Mouse (Mus musculus) cerebellum, postnatal 14 days (tissue): ENCODE measurements at regions not wholly inside any gene's neighbourhood (a gene's known extent, or its start where the extent isn't known, plus 50 kb on each side); places are given as distances from the start of the nearest gene placed in this dataset.

ENCODE experiments used
- DNase-seq, 2 experiments: peaks; one replicate each; pipeline ENCODE4 v3.0.0; 2021; ENCODE audit warnings: mixed read lengths in 2 of 2

DNA sequence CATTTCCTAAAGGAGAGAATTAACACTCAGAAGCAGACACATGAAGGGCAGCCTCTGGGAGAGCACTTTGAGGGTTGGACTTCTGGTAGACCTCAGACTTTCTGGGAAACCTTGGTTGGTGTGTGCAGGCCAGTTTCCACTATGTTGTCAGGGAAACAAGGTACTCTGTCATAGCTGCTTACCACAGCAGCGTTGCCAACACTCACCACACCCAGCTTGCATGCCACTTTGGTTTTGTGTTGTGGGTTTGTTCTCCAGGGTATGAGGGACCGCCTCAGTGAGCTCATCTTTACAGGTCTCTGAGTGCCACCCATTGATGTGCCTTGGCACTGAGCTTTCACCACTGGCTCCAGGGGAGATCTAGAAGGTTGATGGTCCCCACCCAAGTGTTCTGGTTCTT, 62.8 kb upstream of the Ywhaq start:
- no peak for DNase-seq

DNA sequence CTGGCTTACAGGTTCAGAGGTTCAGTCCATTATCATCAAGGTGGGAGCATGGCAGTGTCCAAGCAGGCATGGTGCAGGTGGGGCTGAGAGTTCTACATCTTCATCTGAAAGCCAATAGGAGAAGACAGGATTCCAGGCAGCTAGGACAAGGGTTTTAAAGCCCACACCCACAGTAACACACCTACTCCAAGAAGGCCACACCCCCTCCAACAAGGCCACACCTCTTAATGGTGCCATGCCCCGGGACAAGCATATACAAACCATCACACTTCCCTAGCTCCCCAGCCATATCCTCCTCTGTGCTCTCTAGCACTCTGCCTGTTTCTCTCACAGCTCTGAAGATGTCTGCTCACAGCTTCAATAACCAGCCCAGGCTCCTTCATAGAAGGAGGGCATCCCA, 61.8 kb upstream of the Ywhaq start:
- DNase-seq: no peak

DNA sequence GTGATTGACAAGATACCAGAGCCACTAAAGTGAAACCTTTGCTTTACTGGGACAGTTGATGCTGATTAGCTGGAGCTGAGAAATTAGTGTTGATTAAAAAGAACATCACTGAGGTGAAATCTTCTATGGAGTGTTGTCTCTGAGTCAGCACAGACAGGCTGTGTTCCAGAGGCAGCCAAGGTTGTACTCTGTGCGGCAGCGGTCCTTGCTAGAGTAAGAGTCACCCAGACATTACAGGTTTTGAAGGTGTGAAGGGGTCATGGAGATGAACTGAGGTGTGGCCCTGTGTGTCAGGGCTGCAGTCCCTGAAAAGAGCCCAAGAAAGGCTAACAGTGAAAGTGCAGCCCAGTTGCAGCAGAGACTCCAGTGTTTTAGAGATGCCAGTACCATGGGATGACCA, 59.1 kb upstream of the Ywhaq start:
- DNase-seq: no peak

GRCm38 (mm10) chr12:21472951-21473710, 55.7 kb upstream of the Ywhaq start:
- peak; percentile 44 to 53 for DNase-seq

DNA sequence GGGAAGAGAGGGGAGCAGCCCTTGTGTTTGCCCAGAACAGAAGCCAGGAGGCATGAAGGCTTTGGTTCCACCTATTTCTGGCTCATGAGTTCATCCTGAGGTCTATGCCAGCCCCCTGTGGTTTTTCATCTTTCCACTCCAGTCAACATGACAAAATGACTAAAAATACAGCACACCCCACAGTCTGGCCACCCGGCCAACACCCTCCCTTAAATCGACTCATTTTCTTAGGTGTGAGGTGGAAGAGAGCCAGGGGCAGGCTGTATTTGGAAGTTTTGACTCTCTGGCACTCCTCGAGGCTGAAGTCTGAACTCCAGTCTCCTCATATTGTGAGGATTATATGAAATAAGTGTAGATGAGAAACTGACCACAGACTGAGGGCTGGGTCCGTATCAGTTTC, 55.0 kb upstream of the Ywhaq start:
- peak; percentile 96 to 97 for DNase-seq

DNA sequence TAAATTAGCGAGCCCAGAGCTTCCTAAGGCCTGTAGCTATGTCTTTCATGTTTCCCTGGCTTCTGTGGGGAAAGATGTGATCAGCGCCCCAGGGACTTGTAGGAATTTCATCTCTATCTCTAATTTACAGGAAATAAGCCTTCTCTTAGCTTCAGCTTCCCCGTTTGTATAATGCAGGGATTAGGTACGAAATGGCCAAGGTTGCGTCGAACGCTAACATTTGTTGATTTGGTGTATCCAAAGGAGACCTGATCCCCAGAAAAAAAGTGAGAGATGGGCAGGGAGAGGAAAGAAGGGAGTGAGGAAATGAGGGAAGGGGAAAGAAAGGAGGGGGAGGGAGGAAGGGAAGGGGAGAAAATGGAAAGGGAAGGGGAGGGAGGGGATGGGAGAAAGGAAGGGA, 54.5 kb upstream of the Ywhaq start:
- peak in 1 of 2 experiments; percentile 41 for DNase-seq

DNA sequence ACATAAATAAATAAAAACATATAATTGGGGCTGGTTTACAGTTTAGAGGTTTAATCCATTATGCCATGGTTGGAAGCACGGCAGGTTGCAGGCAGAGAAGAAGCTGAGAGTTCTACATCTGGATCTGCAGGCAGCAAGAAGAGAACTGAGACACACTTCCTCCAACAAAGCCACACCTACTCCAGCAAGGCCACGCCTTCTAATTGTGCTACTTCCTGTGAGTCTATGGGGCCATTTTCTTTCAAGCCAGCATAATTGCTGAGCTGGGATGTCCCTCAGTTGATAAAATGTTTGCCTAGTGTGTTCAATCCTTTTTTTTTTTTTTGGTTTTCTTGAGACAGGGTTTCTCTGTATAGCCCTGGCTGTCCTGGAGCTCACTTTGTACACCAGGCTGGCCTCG, 52.8 kb upstream of the Ywhaq start:
- no peak for DNase-seq
